Mouse (Mus musculus) liver, embryonic 13.5 days (tissue): Measurements from ENCODE around the gene Lce1l. TPM values are rescaled to one million over a fixed set of nuclear protein-coding genes. Genes with fewer than 3 reads are reported as not detected.

Experiments
- polyA plus RNA-seq: library from polyadenylated mRNA; unstranded; fragments of >200 nt; fragmentation: Nextera tagmentation; extraction: Ambion mirVana; gene quantifications from 2 replicates; pipeline ENCODE4 v1.2.1, GENCODE M21; 2015

The Lce1l gene
- polyA plus RNA-seq, 1 experiment from 2014 or later, result not detected

Other genes with a start within 250 kb of the Lce1l start
- gene 2210017I01Rik, start 243.8 kb downstream of the Lce1l start, polyA plus RNA-seq, result not detected in 2 replicates
- gene Lce6a, start 229.6 kb downstream of the Lce1l start, polyA plus RNA-seq, result not detected in 2 replicates
- not detected in 2 replicates for gene Lce1a1, start 203.0 kb downstream of the Lce1l start, polyA plus RNA-seq
- gene Lce1b, start 194.4 kb downstream of the Lce1l start, polyA plus RNA-seq, result not detected in 2 replicates
- not detected in 2 replicates for gene Lce1a2, start 181.0 kb downstream of the Lce1l start, polyA plus RNA-seq
- not detected in 2 replicates for gene Lce1c, start 172.0 kb downstream of the Lce1l start, polyA plus RNA-seq
- not detected in 2 replicates for gene Lce1d, start 164.1 kb downstream of the Lce1l start, polyA plus RNA-seq
- not detected in 2 replicates for gene Lce1e, start 142.2 kb downstream of the Lce1l start, polyA plus RNA-seq
- not detected in 2 replicates for gene Lce1f, start 130.9 kb downstream of the Lce1l start, polyA plus RNA-seq
- gene Gm38119, start 112.2 kb downstream of the Lce1l start, polyA plus RNA-seq, result not detected in 2 replicates
- not detected in 2 replicates for gene Lce1g, start 98.9 kb downstream of the Lce1l start, polyA plus RNA-seq
- not detected in 2 replicates for gene Lce1h, start 86.2 kb downstream of the Lce1l start, polyA plus RNA-seq
- not detected in 2 replicates for gene Lce1i, start 72.4 kb downstream of the Lce1l start, polyA plus RNA-seq
- not detected in 2 replicates for gene Lce1j, start 60.8 kb downstream of the Lce1l start, polyA plus RNA-seq
- not detected in 2 replicates for gene Lce1k, start 43.4 kb downstream of the Lce1l start, polyA plus RNA-seq
- gene Kprp, start 24.0 kb downstream of the Lce1l start, polyA plus RNA-seq, result not detected in 2 replicates
- gene 2310050C09Rik, start 18.9 kb upstream of the Lce1l start, polyA plus RNA-seq, result not detected in 2 replicates
- not detected in 2 replicates for gene Lce3a, start 74.9 kb upstream of the Lce1l start, polyA plus RNA-seq
- not detected in 2 replicates for gene Lce3b, start 81.7 kb upstream of the Lce1l start, polyA plus RNA-seq
- gene Lce3c, start 93.2 kb upstream of the Lce1l start, polyA plus RNA-seq, result not detected in 2 replicates
- gene Lce3d, start 106.1 kb upstream of the Lce1l start, polyA plus RNA-seq, result not detected in 2 replicates
- not detected in 2 replicates for gene Lce3e, start 115.8 kb upstream of the Lce1l start, polyA plus RNA-seq
- gene Lce3f, start 140.9 kb upstream of the Lce1l start, polyA plus RNA-seq, result not detected in 2 replicates
- gene Crct1, start 164.4 kb upstream of the Lce1l start, polyA plus RNA-seq, result not detected in 2 replicates
- gene Lce1m, start 167.8 kb upstream of the Lce1l start, polyA plus RNA-seq, result not detected in 2 replicates
- gene Gm4858, start 217.5 kb upstream of the Lce1l start, polyA plus RNA-seq, result not detected in 2 replicates